Mouse (Mus musculus) forebrain, embryonic 14.5 days (tissue): ENCODE measurements around the gene Tmem50b. TPM values are rescaled to one million over a fixed set of nuclear protein-coding genes. Genes with fewer than 3 reads are reported as not detected.

ENCODE experiments used
- microRNA-seq: library from miRNA; unstranded; fragments of <30 nt; microRNA quantifications from one replicate; pipeline ENCODE4, GENCODE M21; 2016
- polyA plus RNA-seq: library from polyadenylated mRNA; unstranded; fragments of >200 nt; fragmentation: Nextera tagmentation; extraction: Ambion mirVana; gene quantifications from 2 replicates; pipeline ENCODE4 v1.2.1, GENCODE M21; 2014

Gene Tmem50b
- polyA plus RNA-seq, 1 experiment from 2014 or later: 105 TPM

Small RNA genes within 50 kb of the gene (microRNA-seq; reads per million reads assigned to microRNA genes)
- not detected for gene Mir6367

Other genes with a start within 250 kb of the Tmem50b start
- 44.6 and 46.9 TPM in 2 replicates for gene Ifnar2, start 225.0 kb downstream of the Tmem50b start, polyA plus RNA-seq
- gene Gm21970, start 206.1 kb downstream of the Tmem50b start, polyA plus RNA-seq: not detected in 2 replicates
- 7.7 and 10.5 TPM in 2 replicates for gene Il10rb, start 191.6 kb downstream of the Tmem50b start, polyA plus RNA-seq
- 40.4 and 45.6 TPM in 2 replicates for gene Ifnar1, start 112.6 kb downstream of the Tmem50b start, polyA plus RNA-seq
- gene Ifngr2, start 50.7 kb downstream of the Tmem50b start, polyA plus RNA-seq: 77.3 and 100 TPM in 2 replicates
- gene Dnajc28, start 21.2 kb upstream of the Tmem50b start, polyA plus RNA-seq: 7.2 and 8.4 TPM in 2 replicates
- 64.9 and 66.7 TPM in 2 replicates for gene Gart, start 49.2 kb upstream of the Tmem50b start, polyA plus RNA-seq
- 126 and 131 TPM in 2 replicates for gene Son, start 49.7 kb upstream of the Tmem50b start, polyA plus RNA-seq
- 15.3 and 19.9 TPM in 2 replicates for gene Donson, start 91.0 kb upstream of the Tmem50b start, polyA plus RNA-seq
- 104 and 119 TPM in 2 replicates for gene Cryzl1, start 131.2 kb upstream of the Tmem50b start, polyA plus RNA-seq
- 54.2 and 63.7 TPM in 2 replicates for gene Itsn1, start 131.5 kb upstream of the Tmem50b start, polyA plus RNA-seq